Mouse (Mus musculus): Measurements from ENCODE around the gene Pus7. TPM values are rescaled to one million over a fixed set of nuclear protein-coding genes. Genes with fewer than 3 reads are reported as not detected.

Gene Pus7
- total and polyA plus RNA-seq, 2 experiments from 2014 or later = 13.4 to 13.7 TPM

- Histone ChIP-seq H3K9me3 (ENCODE audit: low read length) (no peaks in the 10 kb centered on the region), H3K27me3 (ENCODE audit: insufficient read depth, low read length) (no peaks in the 10 kb centered on the region), H3K36me3 (ENCODE audit: insufficient read depth, low read length) (peaks cover 28% of the 10 kb centered on the region), H3K27ac (ENCODE audit: low read depth, low read length) (no peak overlapping the region), H3K4me3 (ENCODE audit: low read depth, low read length) (no peak overlapping the region), H3K4me1 (ENCODE audit: insufficient read depth, low read length) (no peaks in the 10 kb centered on the region), H3K4me2 (ENCODE audit: low read depth, low read length, poor library complexity, severe bottlenecking) (no peak overlapping the region), H3K9ac (replicated peaks; ENCODE audit: low read length, poor library complexity, severe bottlenecking) (no peak overlapping the region)
- DNase-seq (ENCODE audit: low spot score) (no peak), ATAC-seq (ENCODE audit: low FRiP score) (no peak)
- no peak for TF ChIP-seq CTCF (IDR thresholded peaks at IDR 0.05)
- 93% methylated on average over 6 of the region's 6 CpGs for WGBS
These were observed 21.0 kb downstream of the Pus7 start for GRCm38 (mm10) chr5:23762531-23762930.

GRCm38 (mm10) chr5:23758633-23759032 lies 24.9 kb downstream of the Pus7 start:
- H3K9me3 ChIP-seq (ENCODE audit: low read length) = no peaks in the 10 kb centered on the region
- whole genome bisulfite sequencing = 38% methylated on average over 2 of the region's 2 CpGs

GRCm38 (mm10) chr5:23756368-23756767 lies 27.1 kb downstream of the Pus7 start:
- no peak for DNase-seq (ENCODE audit: low spot score)
- Histone ChIP-seq H3K9ac (replicated peaks; ENCODE audit: low read length, poor library complexity, severe bottlenecking) (no peak overlapping the region), H3K4me1 (ENCODE audit: insufficient read depth, low read length) (no peaks in the 10 kb centered on the region), H3K4me2 (ENCODE audit: low read depth, low read length, poor library complexity, severe bottlenecking) (no peak overlapping the region), H3K27me3 (ENCODE audit: insufficient read depth, low read length) (no peaks in the 10 kb centered on the region), H3K9me3 (ENCODE audit: low read length) (no peaks in the 10 kb centered on the region), H3K36me3 (ENCODE audit: insufficient read depth, low read length) (peaks cover 12% of the 10 kb centered on the region), H3K27ac (ENCODE audit: low read depth, low read length) (no peak overlapping the region), H3K4me3 (ENCODE audit: low read depth, low read length) (no peak overlapping the region)
- no peak for ATAC-seq (ENCODE audit: low FRiP score)
- 98% methylated on average over 4 of the region's 4 CpGs for WGBS
- peak; percentile 33; the same call in 1 of the 2 replicates for TF ChIP-seq CTCF (IDR thresholded peaks at IDR 0.05)

More at GRCm38 (mm10) chr5:23758633-23759032, 24.9 kb downstream of the Pus7 start:
- no peaks in the 10 kb centered on the region for H3K27me3 ChIP-seq (ENCODE audit: insufficient read depth, low read length)
- peak; percentile 58 for DNase-seq (ENCODE audit: low spot score)
- peaks cover 13% of the 10 kb centered on the region for H3K36me3 ChIP-seq (ENCODE audit: insufficient read depth, low read length)
- no peak overlapping the region for H3K27ac ChIP-seq (ENCODE audit: low read depth, low read length)
- peak; percentile 79 for TF ChIP-seq CTCF (IDR thresholded peaks at IDR 0.05)
- no peak for ATAC-seq (ENCODE audit: low FRiP score)
- no peaks in the 10 kb centered on the region for H3K4me1 ChIP-seq (ENCODE audit: insufficient read depth, low read length)
- no peak overlapping the region for H3K4me2 ChIP-seq (ENCODE audit: low read depth, low read length, poor library complexity, severe bottlenecking)
- H3K9ac ChIP-seq (replicated peaks; ENCODE audit: low read length, poor library complexity, severe bottlenecking) = no peak overlapping the region
- H3K4me3 ChIP-seq (ENCODE audit: low read depth, low read length) = no peak overlapping the region

- Histone ChIP-seq H3K27ac (ENCODE audit: low read depth, low read length) (no peak overlapping the region), H3K9ac (replicated peaks; ENCODE audit: low read length, poor library complexity, severe bottlenecking) (no peak overlapping the region), H3K36me3 (ENCODE audit: insufficient read depth, low read length) (peaks cover 19% of the 10 kb centered on the region), H3K27me3 (ENCODE audit: insufficient read depth, low read length) (no peaks in the 10 kb centered on the region), H3K9me3 (ENCODE audit: low read length) (no peaks in the 10 kb centered on the region), H3K4me2 (ENCODE audit: low read depth, low read length, poor library complexity, severe bottlenecking) (no peak overlapping the region), H3K4me1 (ENCODE audit: insufficient read depth, low read length) (no peaks in the 10 kb centered on the region), H3K4me3 (ENCODE audit: low read depth, low read length) (no peak overlapping the region)
- TF ChIP-seq CTCF (IDR thresholded peaks at IDR 0.05) = no peak
- 95% methylated on average over 9 of the region's 9 CpGs for WGBS
- DNase-seq (ENCODE audit: low spot score) (no peak), ATAC-seq (ENCODE audit: low FRiP score) (no peak)
These were observed 27.9 kb downstream of the Pus7 start for GRCm38 (mm10) chr5:23755591-23755990.

DNA sequence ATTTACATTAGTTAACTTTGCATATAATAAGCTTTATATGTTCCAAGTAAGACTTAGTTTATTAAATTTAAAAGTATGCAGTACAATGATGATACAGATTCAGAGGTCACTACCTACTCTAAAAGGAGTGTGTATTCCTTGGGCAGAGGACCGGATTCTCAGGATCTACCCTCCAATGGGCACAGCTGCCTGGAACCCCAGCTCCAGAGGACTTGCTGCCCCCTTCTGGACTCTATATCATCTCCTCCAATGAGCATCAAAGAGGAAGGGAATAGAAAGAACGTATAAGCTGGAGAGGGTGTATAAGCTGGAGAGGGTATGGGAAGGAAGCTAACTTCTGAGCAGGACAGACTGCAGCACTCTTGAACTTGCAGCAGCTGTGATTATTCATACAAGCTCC lies 33.6 kb downstream of the Pus7 start:
- DNase-seq (ENCODE audit: low spot score) (no peak), ATAC-seq (ENCODE audit: low FRiP score) (no peak)
- peak; percentile 37 for TF ChIP-seq CTCF (IDR thresholded peaks at IDR 0.05)
- Histone ChIP-seq H3K4me2 (ENCODE audit: low read depth, low read length, poor library complexity, severe bottlenecking) (no peak overlapping the region), H3K36me3 (ENCODE audit: insufficient read depth, low read length) (peaks cover 37% of the 10 kb centered on the region), H3K9me3 (ENCODE audit: low read length) (no peaks in the 10 kb centered on the region), H3K27ac (ENCODE audit: low read depth, low read length) (no peak overlapping the region), H3K4me3 (ENCODE audit: low read depth, low read length) (no peak overlapping the region), H3K9ac (replicated peaks; ENCODE audit: low read length, poor library complexity, severe bottlenecking) (no peak overlapping the region), H3K27me3 (ENCODE audit: insufficient read depth, low read length) (no peaks in the 10 kb centered on the region), H3K4me1 (ENCODE audit: insufficient read depth, low read length) (no peaks in the 10 kb centered on the region)
- 50% methylated on average over 2 of the region's 2 CpGs for WGBS

DNA sequence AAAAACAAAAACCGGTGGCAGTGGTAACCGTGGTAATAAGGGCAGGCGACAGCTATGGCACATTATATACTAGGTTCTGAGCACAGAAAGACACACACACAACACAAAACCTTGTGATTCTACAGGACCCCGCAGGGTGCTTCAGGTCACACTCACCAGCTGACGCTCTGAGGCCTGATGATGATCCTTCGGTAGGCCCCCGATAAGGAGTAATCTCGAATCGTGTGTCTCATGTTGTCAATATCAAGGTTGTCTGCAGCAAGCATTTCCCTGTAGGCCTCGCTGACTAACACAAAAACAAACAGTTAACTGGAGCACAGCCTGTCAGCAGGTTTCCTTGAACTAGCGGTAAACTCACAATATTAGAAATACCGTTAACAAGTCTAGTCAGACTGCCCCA lies 40.2 kb downstream of the Pus7 start:
- H3K4me1 ChIP-seq (ENCODE audit: insufficient read depth, low read length) = no peaks in the 10 kb centered on the region
- no peak overlapping the region for H3K4me2 ChIP-seq (ENCODE audit: low read depth, low read length, poor library complexity, severe bottlenecking)
- no peak overlapping the region for H3K27ac ChIP-seq (ENCODE audit: low read depth, low read length)
- H3K36me3 ChIP-seq (ENCODE audit: insufficient read depth, low read length) = peaks cover 53% of the 10 kb centered on the region
- H3K9me3 ChIP-seq (ENCODE audit: low read length) = no peaks in the 10 kb centered on the region
- H3K9ac ChIP-seq (replicated peaks; ENCODE audit: low read length, poor library complexity, severe bottlenecking) = no peak overlapping the region
- DNase-seq (ENCODE audit: low spot score) (no peak), ATAC-seq (ENCODE audit: low FRiP score) (no peak)
- no peaks in the 10 kb centered on the region for H3K27me3 ChIP-seq (ENCODE audit: insufficient read depth, low read length)
- TF ChIP-seq CTCF (IDR thresholded peaks at IDR 0.05) = no peak
- H3K4me3 ChIP-seq (ENCODE audit: low read depth, low read length) = no peak overlapping the region
- 96% methylated on average over 12 of the region's 12 CpGs for WGBS
